In the genomic region with DNA sequence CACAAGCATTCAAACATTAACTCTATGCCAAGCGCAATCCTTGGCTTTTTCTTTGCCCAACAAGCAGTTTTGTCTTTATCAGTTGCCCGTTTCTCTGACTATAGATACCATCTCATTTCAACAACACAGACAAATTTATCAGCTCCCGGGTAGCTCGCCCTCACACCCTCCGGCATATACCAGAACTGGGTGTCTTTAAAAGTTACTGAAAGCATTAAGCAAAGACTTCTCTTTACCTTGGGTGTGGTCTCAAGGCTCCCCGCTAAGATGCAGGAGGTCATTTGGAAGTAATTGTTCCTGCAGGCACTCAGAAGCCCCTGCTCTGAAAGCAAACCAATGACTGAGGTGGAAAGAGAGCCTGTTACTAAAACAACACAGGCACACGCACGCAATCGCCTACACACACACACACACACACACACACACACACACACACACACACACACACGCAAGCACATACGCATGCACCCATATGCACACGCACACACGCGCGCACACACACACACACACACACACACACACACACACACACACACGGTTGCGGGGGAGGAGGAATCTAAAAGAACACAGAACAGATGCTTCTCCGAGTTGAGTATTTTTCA, we compare ENCODE assay signal across 13 mouse cellular contexts.
DNase-seq lines count a peak whose midpoint lies in the region; ATAC-seq and TF ChIP-seq lines count a peak whose summit lies in the region.
"Had no signal": no experiment of that assay in that cellular context is flagged by ENCODE, and none has a peak within 500 bp of the region (broad histone marks: within the 10 kb centered on the region; RNA-seq: fewer than 3 reads in every experiment).

No protein-coding gene starts in this region.

- H3K4me3 ChIP-seq in gastrocnemius, adult 2 months: no peak overlapping the region
- no peak overlapping the region for H3K4me3 ChIP-seq in hindbrain, embryonic 12.5 days
- no peak overlapping the region for H3K4me3 ChIP-seq in hindbrain, embryonic 11.5 days (ENCODE audit: low read depth, low read length)
- H3K4me3 ChIP-seq: limb, embryonic 13.5 days had no signal

- no peaks in the 10 kb centered on the region for H3K9me3 ChIP-seq in hindbrain, embryonic 12.5 days (replicated peaks)
- H3K9me3 ChIP-seq in hindbrain, embryonic 11.5 days (ENCODE audit: control insufficient read depth, low read length): no peaks in the 10 kb centered on the region

- peak overlapping the region; percentile 84 for H3K27ac ChIP-seq in gastrocnemius, adult 2 months
- H3K27ac ChIP-seq in hindbrain, embryonic 12.5 days: no peak overlapping the region
- no peak overlapping the region for H3K27ac ChIP-seq in hindbrain, embryonic 11.5 days (ENCODE audit: low read depth, low read length)
- H3K27ac ChIP-seq: limb, embryonic 13.5 days had no signal

- no peaks in the 10 kb centered on the region for H3K36me3 ChIP-seq in hindbrain, embryonic 12.5 days
- H3K36me3 ChIP-seq in hindbrain, embryonic 11.5 days (ENCODE audit: control insufficient read depth, insufficient read depth, low read length): no peaks in the 10 kb centered on the region
- H3K36me3 ChIP-seq: limb, embryonic 13.5 days had no signal

- no peaks in the 10 kb centered on the region for H3K4me1 ChIP-seq in hindbrain, embryonic 12.5 days
- H3K4me1 ChIP-seq in hindbrain, embryonic 11.5 days (replicated peaks; ENCODE audit: control insufficient read depth, insufficient read depth, low read length): no peaks in the 10 kb centered on the region
- H3K4me1 ChIP-seq: limb, embryonic 13.5 days had no signal

- no peak overlapping the region for H3K4me2 ChIP-seq in hindbrain, embryonic 12.5 days (replicated peaks)
- no peak overlapping the region for H3K4me2 ChIP-seq in hindbrain, embryonic 11.5 days (replicated peaks; ENCODE audit: low read depth, low read length)
- H3K4me2 ChIP-seq: limb, embryonic 13.5 days; lung, embryonic 14.5 days had no signal

- no peaks in the 10 kb centered on the region for H3K27me3 ChIP-seq in hindbrain, embryonic 12.5 days
- no peaks in the 10 kb centered on the region for H3K27me3 ChIP-seq in hindbrain, embryonic 11.5 days (ENCODE audit: control insufficient read depth, insufficient read depth, low read length)
- H3K27me3 ChIP-seq: limb, embryonic 13.5 days had no signal

- no peak for ATAC-seq in hindbrain, embryonic 12.5 days (ENCODE audit: low FRiP score)
- ATAC-seq in hindbrain, embryonic 11.5 days (ENCODE audit: low FRiP score): no peak

- no peak for DNase-seq in gastrocnemius, adult 2 months
- DNase-seq in gastrocnemius, postnatal 10 days: no peak
- peak; percentile 21 to 34 for DNase-seq in frontal cortex, postnatal 25 days (ENCODE audit: low spot score in 2 of 2)
- DNase-seq in left cerebral cortex, postnatal 10 days (ENCODE audit: extremely low spot score in 1 of 2, low spot score in 2 of 2): peak; percentile 27 to 34
- DNase-seq in right cerebral cortex, postnatal 36 days (ENCODE audit: low spot score in 2 of 2): peak; percentile 32 to 34
- no peak for DNase-seq in hindbrain, embryonic 11.5 days (ENCODE audit: low spot score)
- DNase-seq in heart, postnatal 36 days: no peak
- DNase-seq: adrenal gland, postnatal 10 days; cerebellum, adult 8-10 months; lung, embryonic 14.5 days; thymus, postnatal 36 days had no signal

- intact Hi-C loops in gastrocnemius, adult 2 months (cut with DNase I): no loop called here
- intact Hi-C loops in left cerebral cortex, postnatal 10 days (cut with DNase I): loop anchor here (5.0 kb wide), 2 partner anchors 91 to 116 kb away; no protein-coding TSS in a partner anchor
- intact Hi-C loops in heart, postnatal 36 days (cut with DNase I): no loop called here

- H3K9ac ChIP-seq in hindbrain, embryonic 12.5 days: no peak overlapping the region
- H3K9ac ChIP-seq in hindbrain, embryonic 11.5 days (ENCODE audit: low read depth, low read length): no peak overlapping the region
- H3K9ac ChIP-seq: limb, embryonic 13.5 days; lung, embryonic 14.5 days had no signal

- TF ChIP-seq CTCF in gastrocnemius, adult 2 months (IDR thresholded peaks at IDR 0.05): no peak

- 88% methylated on average over 15 of the region's 18 CpGs for WGBS in hindbrain, embryonic 12.5 days
- 84% methylated on average over 12 of the region's 18 CpGs for WGBS in hindbrain, embryonic 11.5 days

Comparison
In these comparisons a context has a peak if more than half of its experiments do, and no peak if none do; other contexts are left out.
1. DNase-seq: peak in frontal cortex, postnatal 25 days (2 of 2), left cerebral cortex, postnatal 10 days (2 of 2) and right cerebral cortex, postnatal 36 days (2 of 2); none in gastrocnemius, adult 2 months (single experiment), gastrocnemius, postnatal 10 days (single experiment), hindbrain, embryonic 11.5 days (single experiment) and heart, postnatal 36 days (0 of 2).